Mouse (Mus musculus) embryonic fibroblast, embryonic 13.5 days (primary cell): ENCODE data around the gene Xrcc2. TPM values are rescaled to one million over a fixed set of nuclear protein-coding genes. Genes with fewer than 3 reads are reported as not detected.
"Not testable (repeated sequence)": the region's sequence is repeated elsewhere in the genome, so short reads cannot be mapped to it uniquely, and the experiment has no call there.

Source experiments
- H3K27ac ChIP-seq: 2 replicates; pipeline ENCODE4 v1.5.1; 2012; ENCODE audit warnings: low read length, control low read depth, inconsistent platforms; ENCODE audit not compliant: insufficient read depth
- H3K4me1 ChIP-seq: 2 replicates; pipeline ENCODE4 v1.6.1; 2011; ENCODE audit warnings: low read length; ENCODE audit not compliant: control insufficient read depth, insufficient read depth
- H3K4me3 ChIP-seq: 2 replicates; pipeline ENCODE4 v1.5.1; 2011; ENCODE audit warnings: mild to moderate bottlenecking, control low read depth, low read length; ENCODE audit not compliant: insufficient read depth
- CTCF ChIP-seq: IDR thresholded peaks from 2 replicates; pipeline ENCODE4 v1.5.1; 2011; ENCODE audit warnings: mild to moderate bottlenecking, control low read depth, low read length, moderate library complexity, borderline replicate concordance; ENCODE audit not compliant: insufficient read depth
- POLR2A ChIP-seq: IDR thresholded peaks from 2 replicates; pipeline ENCODE4 v1.6.1; 2011; ENCODE audit warnings: low read depth, mild to moderate bottlenecking, control low read depth, low read length, moderate library complexity
- polyA plus RNA-seq: library from polyadenylated mRNA; stranded (reverse); fragments of >200 nt; gene quantifications from 2 replicates; pipeline ENCODE4 v1.2.4, GENCODE M21; 2011; ENCODE audit warnings: low read depth; ENCODE audit not compliant: missing spikeins, insufficient read length

The Xrcc2 gene
- polyA plus RNA-seq, 1 experiment = 9.0 TPM

- H3K4me3 ChIP-seq = no peak overlapping the region
- no peaks in the 10 kb centered on the region for H3K4me1 ChIP-seq
- no peak overlapping the region for H3K27ac ChIP-seq
- TF ChIP-seq CTCF (peak; percentile 62; the same call in 1 of the 2 replicates), POLR2A (no peak)
Measured at GRCm38 (mm10) chr5:25734318-25734717, 28.7 kb upstream of the Xrcc2 start.

GRCm38 (mm10) chr5:25724134-25724675 is 18.6 kb upstream of the Xrcc2 start:
- no peaks in the 10 kb centered on the region for H3K4me1 ChIP-seq
- no peak overlapping the region for H3K4me3 ChIP-seq
- no peak for TF ChIP-seq CTCF
- no peak for TF ChIP-seq POLR2A
- H3K27ac ChIP-seq = no peak overlapping the region

- H3K27ac ChIP-seq = no peak overlapping the region
- TF ChIP-seq CTCF (no peak), POLR2A (no peak)
- no peaks in the 10 kb centered on the region for H3K4me1 ChIP-seq
- H3K4me3 ChIP-seq = no peak overlapping the region
Measured at GRCm38 (mm10) chr5:25723016-25723415, 17.4 kb upstream of the Xrcc2 start.

- H3K4me3 ChIP-seq = no peak overlapping the region
- TF ChIP-seq CTCF = no peak
- TF ChIP-seq POLR2A = no peak
- no peaks in the 10 kb centered on the region for H3K4me1 ChIP-seq
- no peak overlapping the region for H3K27ac ChIP-seq
Measured at GRCm38 (mm10) chr5:25719390-25719789, 13.8 kb upstream of the Xrcc2 start.

- H3K4me3 ChIP-seq, H3K4me1 ChIP-seq, H3K27ac ChIP-seq: not testable (repeated sequence)
Measured at GRCm38 (mm10) chr5:25713001-25713706, 7.5 kb upstream of the Xrcc2 start.

GRCm38 (mm10) chr5:25704702-25705566 is 691 bp downstream of the Xrcc2 start:
- TF ChIP-seq POLR2A = no peak
- Histone ChIP-seq H3K27ac (no peak overlapping the region), H3K4me3 (peak overlapping the region; percentile 87), H3K4me1 (peaks cover 3% of the 10 kb centered on the region; the same call in 1 of the 2 replicates)

GRCm38 (mm10) chr5:25697941-25698340 is 7.7 kb downstream of the Xrcc2 start:
- TF ChIP-seq CTCF = peak; percentile 15; the same call in 1 of the 2 replicates
- no peak for TF ChIP-seq POLR2A
- Histone ChIP-seq H3K4me3 (no peak overlapping the region), H3K4me1 (no peaks in the 10 kb centered on the region), H3K27ac (no peak overlapping the region)

- Histone ChIP-seq H3K4me1 (no peaks in the 10 kb centered on the region), H3K27ac (no peak overlapping the region), H3K4me3 (no peak overlapping the region)
- TF ChIP-seq CTCF (no peak), POLR2A (no peak)
Measured at GRCm38 (mm10) chr5:25696256-25696655, 9.4 kb downstream of the Xrcc2 start.

- no peaks in the 10 kb centered on the region for H3K4me1 ChIP-seq
- no peak overlapping the region for H3K4me3 ChIP-seq
- H3K27ac ChIP-seq = no peak overlapping the region
- TF ChIP-seq POLR2A (no peak), CTCF (no peak)
Measured at GRCm38 (mm10) chr5:25695786-25696185, 9.8 kb downstream of the Xrcc2 start.
